Mouse (Mus musculus) colon, adult 2 months (tissue): Measurements from ENCODE around the gene Gm10135. TPM values are rescaled to one million over a fixed set of nuclear protein-coding genes. Genes with fewer than 3 reads are reported as not detected.

ENCODE experiments used
- polyA plus RNA-seq: library from polyadenylated mRNA; depleted of rRNA; stranded (reverse); fragments of >200 nt; gene quantifications from 2 replicates; pipeline ENCODE4 v1.2.3, GENCODE M21; 2012; rRNA removed

The Gm10135 gene
- not detected in 2 replicates for polyA plus RNA-seq

GRCm38 (mm10) chr5:72974602-72975001 is at the start of gene Gm10135:
Gene Gm10135, minus strand, starts transcription at chr5:72974702.

GRCm38 (mm10) chr5:73006784-73007581 is 32.5 kb upstream of the Gm10135 start, which contains the start of gene Slc10a4:
Gene Slc10a4, plus strand, starts transcription at chr5:73006883.

Other genes with a start within 250 kb of the Gm10135 start
- gene Txk, start 221.9 kb downstream of the Gm10135 start, polyA plus RNA-seq: 0.14 and 0.20 TPM in 2 replicates
- gene Tec, start 106.2 kb downstream of the Gm10135 start, polyA plus RNA-seq: 3.0 and 3.6 TPM in 2 replicates
- gene Slain2, start 60.4 kb downstream of the Gm10135 start, polyA plus RNA-seq: 17.0 and 18.9 TPM in 2 replicates
- 2.4 and 3.7 TPM in 2 replicates for gene Slc10a4, start 32.2 kb upstream of the Gm10135 start, polyA plus RNA-seq